Mouse (Mus musculus) monocyte, adult 2 months (primary cell): Measurements from ENCODE around the gene Tsga10ip.

Source experiments
- DNase-seq, 2 experiments: peaks; one replicate each; pipeline ENCODE4 v3.0.0; 2022; ENCODE audit warnings: low spot score in 2 of 2, low read depth in 1 of 2

Tsga10ip gene

GRCm38 (mm10) chr19:5348064-5348463 lies 54.3 kb downstream of the Tsga10ip start:
- no peak for DNase-seq

- DNase-seq = no peak
Measured at GRCm38 (mm10) chr19:5345297-5346131, 56.8 kb downstream of the Tsga10ip start.

GRCm38 (mm10) chr19:5341360-5341759 lies 61.0 kb downstream of the Tsga10ip start:
- no peak for DNase-seq
